Mouse (Mus musculus): Measurements from ENCODE around the gene Csrp1. TPM values are rescaled to one million over a fixed set of nuclear protein-coding genes. Genes with fewer than 3 reads are reported as not detected.

Gene Csrp1
- polyA plus RNA-seq, 1 experiment: 4.0 TPM

DNA sequence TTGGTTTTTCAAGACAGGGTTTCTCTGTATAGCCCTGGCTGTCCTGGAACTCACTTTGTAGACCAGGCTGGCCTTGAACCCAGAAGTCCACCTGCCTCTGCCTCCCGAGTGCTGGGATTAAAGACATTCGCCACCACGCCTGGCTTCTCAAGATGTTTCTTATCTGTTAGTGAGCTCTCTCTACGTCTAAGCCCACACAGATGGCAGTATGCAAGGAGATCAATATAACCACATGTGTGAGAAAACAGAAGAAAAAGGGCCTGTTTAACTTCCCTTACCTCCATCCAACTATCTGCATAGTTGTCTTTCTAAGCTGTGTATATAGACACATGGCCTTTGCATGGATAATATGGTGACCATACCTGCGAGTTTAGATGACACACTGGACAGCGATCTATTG, 5.5 kb downstream of the Csrp1 start:
- no peak overlapping the region for H3K4me3 ChIP-seq (replicated peaks)
- peaks cover 33% of the 10 kb centered on the region for H3K4me1 ChIP-seq (ENCODE audit: control insufficient read depth)
- no peaks in the 10 kb centered on the region for H3K27me3 ChIP-seq (ENCODE audit: control insufficient read depth)
- TF ChIP-seq TAL1 (IDR thresholded peaks at IDR 0.05; ENCODE audit: low read length): no peak
- TF ChIP-seq GATA1 (IDR thresholded peaks at IDR 0.05; ENCODE audit: low read length): no peak
- H3K36me3 ChIP-seq (ENCODE audit: control insufficient read depth): no peaks in the 10 kb centered on the region
- H3K9me3 ChIP-seq (ENCODE audit: control insufficient read depth, low read length): no peaks in the 10 kb centered on the region

DNA sequence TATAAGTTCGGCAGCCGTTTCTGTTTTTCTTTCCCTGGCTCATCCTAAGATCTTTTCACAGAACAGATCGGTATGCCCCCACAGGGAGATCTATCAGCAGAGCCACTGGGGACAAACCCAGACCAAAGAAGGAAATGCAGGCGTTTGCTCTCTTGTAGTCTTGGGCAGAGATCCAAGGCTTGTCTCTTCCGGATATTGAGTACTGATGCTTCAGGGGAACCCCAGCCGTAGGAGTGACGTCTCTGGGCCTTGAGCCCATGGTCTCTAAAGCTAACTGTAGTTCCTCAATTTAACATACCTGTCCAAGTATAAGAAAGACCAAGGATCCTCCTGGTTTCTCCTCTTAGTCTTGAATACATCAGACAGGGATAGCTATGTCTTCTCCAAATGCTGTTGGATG, 6.1 kb downstream of the Csrp1 start:
- Histone ChIP-seq H3K9me3 (ENCODE audit: control insufficient read depth, low read length) (no peaks in the 10 kb centered on the region), H3K36me3 (ENCODE audit: control insufficient read depth) (no peaks in the 10 kb centered on the region), H3K27me3 (ENCODE audit: control insufficient read depth) (no peaks in the 10 kb centered on the region), H3K4me3 (replicated peaks) (no peak overlapping the region), H3K4me1 (ENCODE audit: control insufficient read depth) (peaks cover 37% of the 10 kb centered on the region)
- no peak for TF ChIP-seq GATA1 (IDR thresholded peaks at IDR 0.05; ENCODE audit: low read length)

DNA sequence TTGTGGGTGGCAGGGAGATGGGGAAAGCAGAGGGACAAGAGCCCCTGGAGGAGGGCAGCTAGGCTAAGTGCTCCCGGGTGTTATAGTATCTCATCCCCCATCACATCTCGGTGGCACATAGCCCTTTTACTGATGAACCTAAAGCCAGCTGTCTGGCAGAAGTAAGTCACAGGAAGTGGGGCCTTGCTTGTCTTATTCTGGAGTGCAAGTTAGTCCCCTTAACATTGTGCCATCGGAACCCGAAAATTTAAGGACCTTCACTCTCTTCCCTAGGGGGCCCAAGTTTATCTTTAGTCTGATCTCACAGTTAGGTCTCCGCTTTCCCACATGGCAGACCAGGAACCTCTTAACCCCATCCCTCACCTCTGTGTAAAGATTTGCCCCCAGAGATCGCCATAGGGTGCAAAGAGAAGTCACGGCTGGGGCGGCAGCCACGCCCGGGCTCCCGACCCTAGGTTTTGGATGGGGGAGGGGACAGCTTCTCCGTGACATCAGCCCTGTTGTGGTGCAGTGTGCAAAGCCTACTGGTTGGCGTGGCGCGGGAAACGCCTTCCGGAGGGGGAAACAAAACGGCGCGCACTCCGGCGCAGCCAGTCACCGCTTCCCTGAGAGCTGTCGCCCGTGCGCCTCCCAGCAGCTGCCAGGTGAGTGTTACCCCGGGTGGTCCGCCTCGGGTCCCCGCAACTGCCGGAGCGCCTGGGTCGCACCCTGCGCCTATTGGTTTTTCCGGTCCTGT, 8.9 kb downstream of the Csrp1 start:
- Histone ChIP-seq H3K9me3 (ENCODE audit: control insufficient read depth, low read length) (no peaks in the 10 kb centered on the region), H3K36me3 (ENCODE audit: control insufficient read depth) (peaks cover 2% of the 10 kb centered on the region; the same call in 1 of the 2 replicates), H3K4me1 (ENCODE audit: control insufficient read depth) (peaks cover 47% of the 10 kb centered on the region), H3K27me3 (ENCODE audit: control insufficient read depth) (no peaks in the 10 kb centered on the region), H3K4me3 (replicated peaks) (peak overlapping the region; percentile 76)
- TF ChIP-seq GATA1 (IDR thresholded peaks at IDR 0.05; ENCODE audit: low read length) (no peak), TAL1 (IDR thresholded peaks at IDR 0.05; ENCODE audit: low read length) (no peak)

DNA sequence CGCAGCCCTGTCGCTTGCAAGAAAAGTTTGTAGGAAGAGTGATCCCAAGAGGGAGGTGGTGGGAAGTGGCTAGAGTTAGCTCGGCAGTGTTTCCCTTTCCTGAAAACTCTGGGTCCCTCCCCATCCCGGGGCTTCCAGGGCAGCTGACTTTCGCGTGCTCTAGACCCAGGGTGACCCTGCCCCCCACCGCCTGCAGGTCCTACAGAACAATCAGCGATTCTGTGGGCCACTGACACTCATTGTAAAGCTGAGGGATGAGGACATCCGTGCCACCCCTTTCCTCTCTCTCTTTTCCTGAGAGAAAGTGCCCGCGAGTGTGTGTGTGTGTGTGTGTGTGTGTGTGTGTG, 9.5 kb downstream of the Csrp1 start:
- H3K4me1 ChIP-seq (ENCODE audit: control insufficient read depth): peaks cover 53% of the 10 kb centered on the region
- no peaks in the 10 kb centered on the region for H3K9me3 ChIP-seq (ENCODE audit: control insufficient read depth, low read length)
- H3K27me3 ChIP-seq (ENCODE audit: control insufficient read depth): no peaks in the 10 kb centered on the region
- peaks cover 2% of the 10 kb centered on the region; the same call in 1 of the 2 replicates for H3K36me3 ChIP-seq (ENCODE audit: control insufficient read depth)
- H3K4me3 ChIP-seq (replicated peaks): peak overlapping the region; percentile 76
- no peak for TF ChIP-seq TAL1 (IDR thresholded peaks at IDR 0.05; ENCODE audit: low read length)
- TF ChIP-seq GATA1 (IDR thresholded peaks at IDR 0.05; ENCODE audit: low read length): no peak

DNA sequence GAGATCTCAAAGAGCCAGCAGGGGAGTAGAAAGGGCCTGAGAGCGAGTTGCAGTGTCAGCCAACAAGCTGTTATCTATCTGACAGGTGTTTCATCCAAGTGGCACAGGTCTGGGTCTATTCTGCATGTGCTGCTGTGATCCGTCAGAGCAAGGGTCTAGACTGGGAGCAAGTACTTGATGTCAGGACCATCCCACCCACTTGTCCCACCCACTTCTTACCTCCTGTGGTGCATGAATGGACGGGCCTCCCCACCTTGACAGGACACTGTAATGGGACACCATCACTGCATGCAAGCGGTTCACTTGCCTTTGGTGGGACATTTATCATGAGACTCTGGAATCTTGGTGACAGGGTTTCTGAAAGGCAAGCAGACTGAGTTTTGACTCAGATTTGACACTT, 10.0 kb downstream of the Csrp1 start:
- TF ChIP-seq TAL1 (IDR thresholded peaks at IDR 0.05; ENCODE audit: low read length) (no peak), GATA1 (IDR thresholded peaks at IDR 0.05; ENCODE audit: low read length) (no peak)
- no peaks in the 10 kb centered on the region for H3K9me3 ChIP-seq (ENCODE audit: control insufficient read depth, low read length)
- H3K27me3 ChIP-seq (ENCODE audit: control insufficient read depth): no peaks in the 10 kb centered on the region
- peak overlapping the region; percentile 76 for H3K4me3 ChIP-seq (replicated peaks)
- H3K4me1 ChIP-seq (ENCODE audit: control insufficient read depth): peaks cover 55% of the 10 kb centered on the region
- peaks cover 2% of the 10 kb centered on the region; the same call in 1 of the 2 replicates for H3K36me3 ChIP-seq (ENCODE audit: control insufficient read depth)

DNA sequence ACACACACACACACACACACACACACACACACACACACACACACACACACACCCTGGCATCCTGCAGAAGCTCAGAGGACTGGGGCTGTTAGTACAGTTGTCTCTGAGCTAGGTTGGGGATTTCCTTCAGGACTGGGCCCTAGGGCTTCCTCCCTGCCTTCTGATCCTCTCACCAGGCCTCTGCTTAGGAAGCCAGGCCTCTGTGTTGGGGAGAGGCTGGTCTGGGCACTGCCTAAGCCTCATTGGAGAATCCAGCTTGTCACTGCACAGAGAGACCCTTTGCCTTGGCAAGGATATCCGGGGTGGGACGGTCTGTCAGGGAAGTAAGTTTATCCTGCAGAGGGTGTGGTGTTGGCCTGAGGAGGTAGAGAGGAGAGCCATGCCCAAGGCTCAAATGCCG, 10.4 kb downstream of the Csrp1 start:
- H3K4me3 ChIP-seq (replicated peaks): peak overlapping the region; percentile 76

DNA sequence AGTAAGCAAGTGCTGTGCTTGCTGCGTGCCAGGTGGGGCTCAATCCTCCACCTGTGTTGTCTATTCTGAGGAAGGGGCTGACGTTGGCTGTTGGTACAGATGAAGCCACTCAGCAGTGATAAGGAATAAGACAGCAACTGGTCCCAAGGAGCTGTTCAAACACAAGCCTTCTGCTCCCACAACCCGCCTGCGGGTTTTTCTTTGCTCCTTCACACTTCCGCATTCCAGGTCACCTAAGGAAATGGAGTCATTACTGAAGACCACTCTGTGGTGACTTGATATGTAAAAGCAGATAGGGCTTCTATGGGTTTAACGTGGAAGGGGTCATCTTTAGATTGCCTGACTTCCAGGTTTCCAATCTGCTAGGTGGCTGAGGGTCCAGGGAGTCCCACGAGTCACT, 11.5 kb downstream of the Csrp1 start:
- no peak overlapping the region for H3K4me3 ChIP-seq (replicated peaks)
- H3K27me3 ChIP-seq (ENCODE audit: control insufficient read depth): no peaks in the 10 kb centered on the region
- no peak for TF ChIP-seq GATA1 (IDR thresholded peaks at IDR 0.05; ENCODE audit: low read length)
- TF ChIP-seq TAL1 (IDR thresholded peaks at IDR 0.05; ENCODE audit: low read length): no peak
- peaks cover 2% of the 10 kb centered on the region; the same call in 1 of the 2 replicates for H3K36me3 ChIP-seq (ENCODE audit: control insufficient read depth)
- peaks cover 59% of the 10 kb centered on the region for H3K4me1 ChIP-seq (ENCODE audit: control insufficient read depth)
- no peaks in the 10 kb centered on the region for H3K9me3 ChIP-seq (ENCODE audit: control insufficient read depth, low read length)

More for the DNA sequence above, 10.4 kb downstream of the Csrp1 start:
- H3K4me1 ChIP-seq (ENCODE audit: control insufficient read depth): peaks cover 57% of the 10 kb centered on the region
- no peaks in the 10 kb centered on the region for H3K9me3 ChIP-seq (ENCODE audit: control insufficient read depth, low read length)
- H3K36me3 ChIP-seq (ENCODE audit: control insufficient read depth): peaks cover 2% of the 10 kb centered on the region; the same call in 1 of the 2 replicates
- no peaks in the 10 kb centered on the region for H3K27me3 ChIP-seq (ENCODE audit: control insufficient read depth)
- TF ChIP-seq GATA1 (IDR thresholded peaks at IDR 0.05; ENCODE audit: low read length) (no peak), TAL1 (IDR thresholded peaks at IDR 0.05; ENCODE audit: low read length) (no peak)

DNA sequence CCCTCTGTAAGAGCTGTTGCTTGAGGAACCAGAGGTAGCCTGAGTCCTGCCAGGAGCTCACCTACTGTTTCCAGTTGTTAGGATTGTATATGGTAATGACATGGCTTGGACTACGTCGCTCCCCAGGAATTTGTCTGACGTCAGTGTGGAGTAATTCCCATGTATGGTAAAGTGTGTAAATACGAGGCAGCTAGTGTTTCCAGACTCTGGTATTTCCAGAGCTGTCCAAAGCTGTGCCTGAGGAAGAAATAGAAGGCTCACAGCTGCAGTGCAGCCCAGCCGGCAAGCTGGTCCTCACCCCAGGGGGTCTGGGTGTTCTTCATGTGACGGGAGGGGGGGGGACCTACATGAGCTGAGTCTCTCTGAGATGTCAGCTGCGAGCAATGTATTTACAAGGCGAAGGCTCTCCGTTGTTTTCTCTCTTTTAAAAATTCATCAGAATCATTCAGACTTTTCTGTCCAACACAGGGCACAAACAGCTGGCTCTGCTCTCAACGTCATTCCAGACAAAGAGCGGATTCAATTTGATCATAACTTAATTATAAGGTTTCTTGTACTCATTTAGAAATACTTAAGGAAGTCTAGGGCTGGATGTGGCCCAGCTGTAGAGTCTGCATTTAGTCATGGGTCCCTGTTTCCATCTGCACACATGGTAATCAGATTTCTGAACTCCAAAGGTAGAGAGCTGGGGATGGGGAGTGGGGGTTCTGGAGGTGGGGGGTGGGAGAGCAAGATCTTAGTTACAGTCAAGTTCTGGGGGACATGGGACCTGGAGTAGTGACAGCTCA, 12.2 kb downstream of the Csrp1 start:
- no peak overlapping the region for H3K4me3 ChIP-seq (replicated peaks)
- H3K4me1 ChIP-seq (ENCODE audit: control insufficient read depth): peaks cover 57% of the 10 kb centered on the region
- peaks cover 8% of the 10 kb centered on the region for H3K36me3 ChIP-seq (ENCODE audit: control insufficient read depth)
- H3K27me3 ChIP-seq (ENCODE audit: control insufficient read depth): no peaks in the 10 kb centered on the region
- H3K9me3 ChIP-seq (ENCODE audit: control insufficient read depth, low read length): peaks cover 4% of the 10 kb centered on the region
- no peak for TF ChIP-seq TAL1 (IDR thresholded peaks at IDR 0.05; ENCODE audit: low read length)

DNA sequence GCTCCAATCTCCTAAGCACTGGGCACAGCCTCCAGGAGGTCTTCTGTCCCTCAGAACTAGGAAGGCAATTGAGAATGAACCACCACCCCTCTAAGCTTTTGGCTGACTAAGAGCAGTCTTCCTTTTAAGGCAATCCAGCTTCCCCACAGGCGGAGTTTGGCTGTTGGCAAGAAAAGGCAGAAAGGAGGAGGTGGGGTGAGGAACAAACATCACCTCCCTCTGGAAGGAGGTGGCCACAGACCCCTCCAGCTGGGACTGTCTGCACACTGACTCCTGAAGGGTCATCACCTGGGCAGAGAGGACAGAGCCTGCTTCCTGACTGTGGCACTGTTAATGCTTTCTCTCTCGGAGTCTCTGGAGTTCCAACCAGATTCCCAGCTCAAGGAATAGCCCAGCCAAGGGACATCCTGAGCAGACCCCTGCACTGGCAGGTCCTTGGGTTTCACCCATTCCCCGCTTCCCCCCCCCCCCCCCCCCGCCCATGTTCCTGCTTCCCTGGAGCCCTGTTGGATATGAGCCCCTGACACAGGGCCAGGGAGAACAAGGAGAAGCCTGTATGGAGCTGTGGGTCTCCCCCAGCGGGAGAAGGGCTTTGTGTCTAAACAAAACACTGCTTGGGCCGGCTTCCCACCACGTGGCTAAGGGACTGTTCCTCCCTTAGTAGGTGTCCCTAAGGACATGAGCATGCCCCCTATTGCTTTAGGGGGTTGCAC, 14.5 kb downstream of the Csrp1 start:
- Histone ChIP-seq H3K4me3 (replicated peaks) (no peak overlapping the region), H3K27me3 (ENCODE audit: control insufficient read depth) (no peaks in the 10 kb centered on the region), H3K4me1 (ENCODE audit: control insufficient read depth) (peaks cover 43% of the 10 kb centered on the region), H3K36me3 (ENCODE audit: control insufficient read depth) (peaks cover 12% of the 10 kb centered on the region), H3K9me3 (ENCODE audit: control insufficient read depth, low read length) (peaks cover 4% of the 10 kb centered on the region)
- TF ChIP-seq GATA1 (IDR thresholded peaks at IDR 0.05; ENCODE audit: low read length) (no peak), TAL1 (IDR thresholded peaks at IDR 0.05; ENCODE audit: low read length) (no peak)

All from erythroblast, embryonic 14.5 days (primary cell).